Mouse (Mus musculus) liver, postnatal 0 days (tissue): ENCODE results near the gene Gm20481. TPM values are rescaled to one million over a fixed set of nuclear protein-coding genes. Genes with fewer than 3 reads are reported as not detected.
"Not testable (repeated sequence)": the region's sequence is repeated elsewhere in the genome, so short reads cannot be mapped to it uniquely, and the experiment has no call there.

Experiments
- ATAC-seq: fragments of 200-750 bp; cut with Nextera tagmentation; 2 replicates; pipeline ENCODE4 v1.8.0; 2017; ENCODE audit warnings: mild to moderate bottlenecking, moderate library complexity
- DNase-seq: peaks from one replicate; pipeline ENCODE4 v3.0.0-alpha.2; 2016
- H3K27ac ChIP-seq: fragments of 300-500 bp; sonication (generic); 2 replicates; pipeline ENCODE4 v1.5.1; 2014; ENCODE audit warnings: antibody characterized with exemption, moderate library complexity, mild to moderate bottlenecking, low read depth
- H3K27me3 ChIP-seq: fragments of 300-500 bp; sonication (generic); 2 replicates; pipeline ENCODE4 v1.6.1; 2014; ENCODE audit warnings: low read length, control low read depth, mixed read lengths; ENCODE audit not compliant: insufficient read depth
- H3K36me3 ChIP-seq: fragments of 300-500 bp; sonication (generic); replicated peaks from 2 replicates; pipeline ENCODE4 v1.6.1; 2014; ENCODE audit warnings: mild to moderate bottlenecking, control low read depth, low read length, moderate library complexity, mixed read lengths; ENCODE audit not compliant: insufficient read depth
- H3K4me1 ChIP-seq: fragments of 300-500 bp; sonication (generic); 2 replicates; pipeline ENCODE4 v1.6.1; 2014; ENCODE audit warnings: antibody characterized with exemption, mild to moderate bottlenecking, control low read depth; ENCODE audit not compliant: insufficient read depth
- H3K4me2 ChIP-seq: fragments of 300-500 bp; sonication (generic); 2 replicates; pipeline ENCODE4 v1.6.1; 2014; ENCODE audit warnings: low read depth, mild to moderate bottlenecking, low read length, moderate library complexity, mixed read lengths
- H3K4me3 ChIP-seq: fragments of 300-500 bp; sonication (generic); 2 replicates; pipeline ENCODE4 v1.5.1; 2014; ENCODE audit warnings: low read depth, low read length
- H3K9ac ChIP-seq: fragments of 300-500 bp; sonication (generic); replicated peaks from 2 replicates; pipeline ENCODE4 v1.6.1; 2014; ENCODE audit warnings: mild to moderate bottlenecking, moderate library complexity
- H3K9me3 ChIP-seq: fragments of 300-500 bp; sonication (generic); 2 replicates; pipeline ENCODE4 v1.6.1; 2016; ENCODE audit warnings: mild to moderate bottlenecking, control low read depth, low read length, mixed read lengths
- CTCF ChIP-seq: sonication (generic); IDR thresholded peaks from 2 replicates; pipeline ENCODE4 v1.5.1; 2016; ENCODE audit warnings: antibody characterized with exemption, low read depth
- EP300 ChIP-seq: IDR thresholded peaks from 2 replicates; pipeline ENCODE4 v1.6.1; 2016; ENCODE audit warnings: antibody characterized with exemption, low read depth, mild to moderate bottlenecking
- whole genome bisulfite sequencing: fragments of 180-500 bp; shearing (Covaris S2); extraction: QIAGEN DNeasy Blood & Tissue Kit; methylation state at CpG from one replicate; pipeline ENCODE4 v1.1.7; 2014; ENCODE audit not compliant: insufficient replicate concordance; 5-methylcytosine and 5-hydroxymethylcytosine counted together
- polyA plus RNA-seq: library from polyadenylated mRNA; unstranded; fragments of >200 nt; fragmentation: Nextera tagmentation; extraction: Ambion mirVana; gene quantifications from 2 replicates; pipeline ENCODE4 v1.2.1, GENCODE M21; 2015

The Gm20481 gene
- polyA plus RNA-seq, result 0.28 TPM in 1 of 2 replicates, not detected in the other

DNA sequence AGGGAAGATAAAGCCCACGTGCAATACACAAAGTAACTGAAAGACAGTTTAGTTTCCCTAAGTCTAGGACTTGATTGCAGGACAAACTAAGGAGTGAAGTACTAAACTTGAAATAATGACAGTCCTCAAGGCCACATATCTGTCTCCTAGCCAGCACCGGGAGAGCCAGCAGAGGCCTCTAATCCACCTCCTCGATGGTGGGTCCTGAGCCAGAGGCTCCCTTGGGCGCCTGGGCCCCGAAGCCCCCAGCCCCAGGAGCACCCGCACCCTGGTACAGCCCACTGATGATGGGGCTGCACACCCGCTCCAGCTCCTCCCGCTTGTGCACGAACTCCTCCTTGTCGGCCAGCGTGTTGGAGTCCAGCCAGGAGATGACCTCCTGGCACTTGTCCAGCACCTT, at the start of gene Gm20481:
Gm20481 (plus strand) TSS at position 91 of the 400 bp plus-strand sequence.
- H3K4me1 ChIP-seq, ATAC-seq, H3K4me3 ChIP-seq, DNase-seq, H3K4me2 ChIP-seq, H3K27ac ChIP-seq, H3K9ac ChIP-seq, H3K36me3 ChIP-seq, H3K9me3 ChIP-seq: not testable (repeated sequence)
- H3K27me3 ChIP-seq, result peaks cover 24% of the 10 kb centered on the region
- 65% methylated on average over 7 of the region's 11 CpGs for WGBS

DNA sequence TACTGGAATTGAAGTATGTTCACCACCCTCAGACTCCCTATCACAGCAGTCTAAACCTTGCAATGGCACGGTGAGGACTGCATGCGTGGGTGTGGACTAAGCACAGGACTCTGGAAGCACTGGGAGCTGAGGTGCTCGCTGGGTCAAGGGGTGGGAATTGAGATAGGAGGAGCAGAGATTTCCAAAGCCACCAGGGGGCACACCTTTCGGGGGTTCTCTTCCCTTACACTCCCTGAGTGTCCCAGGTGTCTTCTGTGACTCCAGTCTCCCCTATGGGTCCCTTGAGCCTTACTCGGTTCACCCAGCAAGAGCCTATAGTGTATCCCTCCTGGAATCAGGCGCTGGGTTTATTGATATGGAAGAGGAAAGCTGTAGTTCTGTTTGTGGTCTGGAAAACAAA, 46.8 kb upstream of the Gm20481 start:
- H3K9ac ChIP-seq, result no peak overlapping the region
- H3K4me2 ChIP-seq, result no peak overlapping the region
- ATAC-seq (peak; percentile 41; the same call in 1 of the 2 replicates), DNase-seq (no peak)
- H3K4me3 ChIP-seq, result no peak overlapping the region
- no peaks in the 10 kb centered on the region for H3K36me3 ChIP-seq
- H3K9me3 ChIP-seq, result no peaks in the 10 kb centered on the region
- no peak for TF ChIP-seq EP300
- peak; percentile 50 for TF ChIP-seq CTCF
- H3K4me1 ChIP-seq, result no peaks in the 10 kb centered on the region; the same call in 1 of the 2 replicates
- H3K27ac ChIP-seq, result no peak overlapping the region
- no peaks in the 10 kb centered on the region for H3K27me3 ChIP-seq
- 51% methylated on average over 6 of the region's 6 CpGs for whole genome bisulfite sequencing

DNA sequence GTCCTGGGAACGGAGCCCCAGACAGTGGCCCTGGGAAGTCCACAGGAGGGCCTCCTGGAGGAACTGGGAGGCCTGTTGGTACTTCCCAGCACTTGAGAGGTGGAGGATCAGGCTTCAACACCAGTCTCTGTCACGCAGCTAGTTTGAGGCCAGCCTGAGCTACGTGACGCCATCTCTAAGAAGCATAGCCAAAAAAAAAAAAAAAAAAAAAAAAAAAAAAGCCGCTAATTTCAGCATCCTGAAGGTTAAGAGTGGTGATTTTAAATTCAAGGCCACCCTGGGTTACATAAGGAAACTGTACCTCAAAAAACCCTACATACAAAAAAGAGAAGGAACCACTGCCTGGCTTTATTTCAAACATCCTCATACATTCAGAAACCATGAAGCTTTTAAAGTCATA, 45.5 kb upstream of the Gm20481 start:
- TF ChIP-seq EP300 (no peak), CTCF (no peak)
- DNase-seq, result no peak
- Histone ChIP-seq H3K4me1 (no peaks in the 10 kb centered on the region; the same call in 1 of the 2 replicates), H3K36me3 (no peaks in the 10 kb centered on the region), H3K9me3 (no peaks in the 10 kb centered on the region), H3K4me2 (no peak overlapping the region), H3K27ac (peak overlapping the region; percentile 26; the same call in 1 of the 2 replicates), H3K27me3 (no peaks in the 10 kb centered on the region), H3K9ac (no peak overlapping the region), H3K4me3 (no peak overlapping the region)
- 65% methylated on average over 5 of the region's 5 CpGs for WGBS
- no peak for ATAC-seq

DNA sequence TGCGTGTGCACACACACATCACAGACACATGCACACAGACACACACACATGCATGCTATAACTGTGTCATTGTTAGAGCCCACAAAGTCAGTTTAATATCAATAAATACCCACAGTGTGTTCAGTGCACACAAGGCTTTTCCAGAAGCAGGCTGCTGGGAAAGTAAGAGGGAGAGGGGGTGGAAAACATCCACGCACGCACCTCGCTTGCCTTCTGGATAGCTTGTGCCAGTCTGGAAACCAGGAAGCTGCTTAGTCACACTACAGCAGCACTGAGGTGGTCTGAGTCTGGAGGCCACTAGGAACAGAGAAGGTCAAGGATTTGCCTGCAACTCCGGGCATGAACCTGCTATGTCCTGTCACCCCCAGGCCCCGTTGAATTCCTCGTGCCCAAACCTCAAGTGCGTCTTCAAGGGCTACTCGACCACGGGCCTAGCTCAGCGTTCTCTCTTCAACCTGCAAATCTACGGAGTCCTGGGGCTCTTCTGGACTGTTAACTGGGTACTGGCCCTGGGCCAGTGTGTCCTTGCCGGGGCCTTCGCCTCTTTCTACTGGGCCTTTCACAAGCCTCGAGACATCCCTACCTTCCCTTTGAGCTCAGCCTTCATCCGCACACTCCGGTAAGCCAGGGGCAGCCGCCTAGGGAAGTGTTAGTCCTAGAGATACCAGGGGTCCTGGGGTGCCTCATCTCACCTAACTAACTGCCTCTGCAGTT, 42.2 kb upstream of the Gm20481 start:
- H3K27me3 ChIP-seq, result no peaks in the 10 kb centered on the region
- no peak for DNase-seq
- TF ChIP-seq CTCF, result no peak
- no peak for TF ChIP-seq EP300

DNA sequence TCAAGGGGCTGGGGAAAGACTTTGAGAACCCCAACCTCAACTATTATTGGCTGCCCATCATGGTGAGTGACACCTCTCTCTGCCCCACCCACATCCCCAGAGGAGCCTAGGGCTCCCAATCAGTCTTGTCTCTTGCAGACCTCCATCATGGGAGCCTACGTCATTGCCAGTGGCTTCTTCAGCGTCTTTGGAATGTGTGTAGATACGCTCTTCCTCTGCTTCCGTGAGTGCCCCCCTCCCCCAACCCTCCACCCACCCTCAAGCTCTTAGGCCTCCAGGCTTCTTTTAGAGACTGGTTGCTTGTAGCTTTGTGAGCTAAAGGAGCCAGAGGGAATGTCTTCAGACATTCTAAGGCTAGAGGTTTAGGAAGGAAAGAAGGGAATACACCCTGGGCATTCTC, 40.9 kb upstream of the Gm20481 start:
- DNase-seq (no peak), ATAC-seq (no peak)
- 74% methylated on average over 4 of the region's 4 CpGs for WGBS

More for the DNA sequence above, 42.2 kb upstream of the Gm20481 start:
- WGBS, result 88% methylated on average over 18 of the region's 18 CpGs
- Histone ChIP-seq H3K4me1 (peaks cover 13% of the 10 kb centered on the region), H3K9ac (no peak overlapping the region), H3K36me3 (no peaks in the 10 kb centered on the region), H3K4me2 (no peak overlapping the region), H3K9me3 (no peaks in the 10 kb centered on the region), H3K27ac (no peak overlapping the region), H3K4me3 (no peak overlapping the region)
- no peak for ATAC-seq

DNA sequence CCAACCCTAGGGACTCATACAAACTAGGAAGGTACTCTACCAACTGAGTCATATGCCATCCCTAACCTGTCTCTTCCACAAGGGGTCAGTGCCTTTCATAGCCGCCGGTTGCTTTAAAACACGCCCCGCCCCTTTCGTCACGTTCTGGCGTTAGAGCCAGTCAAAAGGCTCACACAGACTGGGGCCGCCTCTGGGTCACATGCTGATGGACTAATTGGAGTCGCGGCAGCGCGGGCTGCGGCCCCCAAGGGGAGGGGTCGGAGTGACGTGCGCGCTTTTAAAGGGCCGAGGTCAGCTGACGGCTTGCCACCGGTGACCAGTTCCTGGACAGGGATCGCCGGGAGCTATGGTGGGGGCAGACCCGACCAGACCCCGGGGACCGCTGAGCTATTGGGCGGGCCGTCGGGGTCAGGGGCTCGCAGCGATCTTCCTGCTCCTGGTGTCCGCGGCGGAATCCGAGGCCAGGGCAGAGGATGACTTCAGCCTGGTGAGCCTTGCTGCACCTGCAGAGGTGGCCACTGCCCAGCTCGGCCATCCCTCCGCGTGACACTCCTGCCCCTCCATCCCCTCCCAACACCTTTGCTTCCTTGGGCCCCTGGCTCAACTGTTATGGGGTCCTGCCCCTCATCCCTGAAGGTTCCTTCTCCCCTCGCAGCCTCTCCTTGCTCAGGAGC, 38.5 kb upstream of the Gm20481 start, which contains the start of gene Neu1:
Neu1 (plus strand) TSS at position 193 of the 674 bp plus-strand sequence.
- H3K27me3 ChIP-seq, result no peaks in the 10 kb centered on the region
- H3K4me1 ChIP-seq, result peaks cover 30% of the 10 kb centered on the region
- DNase-seq, result peak; percentile 97
- peak within 1 kb of the TSS; percentile 98 for H3K4me2 ChIP-seq
- peak within 1 kb of the TSS; percentile 79 for H3K9ac ChIP-seq
- H3K27ac ChIP-seq, result peak within 1 kb of the TSS; percentile 66
- WGBS, result under 1% methylated on average over 37 of the region's 38 CpGs
- TF ChIP-seq EP300 (peak; percentile 22; the same call in 1 of the 2 replicates), CTCF (peak; percentile 89)
- ATAC-seq, result peak; percentile 96
- peak within 1 kb of the TSS; percentile 80 for H3K4me3 ChIP-seq
- H3K9me3 ChIP-seq, result no peaks in the 10 kb centered on the region
- peaks cover 5% of the 10 kb centered on the region; the same call in 1 of the 2 replicates for H3K36me3 ChIP-seq

More for the DNA sequence above, 40.9 kb upstream of the Gm20481 start:
- no peak overlapping the region for H3K9ac ChIP-seq
- peaks cover 21% of the 10 kb centered on the region for H3K4me1 ChIP-seq
- no peak overlapping the region for H3K4me3 ChIP-seq
- no peaks in the 10 kb centered on the region for H3K9me3 ChIP-seq
- H3K36me3 ChIP-seq, result no peaks in the 10 kb centered on the region
- H3K27me3 ChIP-seq, result no peaks in the 10 kb centered on the region
- no peak overlapping the region for H3K4me2 ChIP-seq
- TF ChIP-seq CTCF, result no peak
- no peak for TF ChIP-seq EP300
- no peak overlapping the region for H3K27ac ChIP-seq
